ENCODE assay signal across 20 mouse cellular contexts in the genomic region with DNA sequence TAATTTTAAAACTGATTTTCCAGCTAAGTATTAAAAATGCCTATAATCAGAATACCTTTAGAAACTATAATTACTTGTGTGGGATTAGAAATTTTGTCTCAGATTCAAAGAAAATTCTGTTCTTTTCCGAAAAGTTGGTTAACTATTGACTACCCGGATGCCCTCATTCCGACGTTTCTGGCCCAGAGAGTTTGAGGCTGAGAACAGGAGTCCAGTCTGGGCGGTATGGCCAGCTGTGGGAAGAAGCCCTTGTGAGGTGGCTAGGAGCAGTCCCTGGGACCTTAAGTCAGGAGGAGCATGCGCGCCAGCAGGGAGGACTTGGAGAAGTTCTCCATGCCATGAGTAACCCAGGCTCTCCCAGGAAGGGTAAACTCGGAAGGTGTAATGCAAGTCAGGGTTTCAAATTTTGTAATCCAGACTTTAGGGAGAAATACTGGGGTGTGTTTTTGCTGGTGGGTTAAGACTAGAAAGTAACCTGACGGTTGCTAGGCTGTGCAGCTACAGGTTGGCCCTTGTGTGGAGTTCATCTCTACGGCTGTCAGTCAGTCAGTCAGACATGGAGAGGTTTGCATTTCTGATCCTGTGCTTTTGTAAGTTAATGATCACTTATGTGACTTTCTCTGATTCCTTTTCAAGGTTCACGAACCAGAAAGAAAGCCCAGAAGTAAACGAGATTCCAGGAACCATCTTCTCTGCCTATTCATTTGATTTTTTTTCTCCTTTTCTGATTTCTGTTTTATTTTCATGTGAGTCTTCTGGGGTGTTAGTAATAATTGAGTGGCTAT.
"Had no signal": no experiment of that assay in that cellular context is flagged by ENCODE, and none has a peak within 500 bp of the region (broad histone marks: within the 10 kb centered on the region; RNA-seq: fewer than 3 reads in every experiment).

No protein-coding gene starts in this region.

- H3K4me2 ChIP-seq: limb, embryonic 12.5 days; limb, embryonic 15.5 days; liver, embryonic 11.5 days; lung, embryonic 14.5 days; midbrain, embryonic 11.5 days; stomach, embryonic 15.5 days had no signal

- DNase-seq: layer of hippocampus, postnatal 36 days; left cerebral cortex, postnatal 4 days; liver, postnatal 0 days; lung, embryonic 14.5 days; midbrain, embryonic 14.5 days; right cerebral cortex, adult 18-20 months; right cerebral cortex, postnatal 25 days; spleen, adult 18-20 months; thymus, postnatal 25 days had no signal

- H3K27me3 ChIP-seq: limb, embryonic 12.5 days; limb, embryonic 15.5 days; megakaryocyte, embryonic 14.5 days; stomach, embryonic 15.5 days had no signal

- ATAC-seq: hindbrain, embryonic 16.5 days; intestine, embryonic 16.5 days; liver, postnatal 0 days; lung, postnatal 0 days had no signal

- H3K9me3 ChIP-seq: limb, embryonic 12.5 days; limb, embryonic 15.5 days; megakaryocyte, embryonic 14.5 days; stomach, embryonic 15.5 days had no signal

- H3K9ac ChIP-seq: limb, embryonic 12.5 days; limb, embryonic 15.5 days; liver, embryonic 14.5 days; liver, postnatal 0 days; lung, embryonic 14.5 days; stomach, embryonic 15.5 days had no signal

- H3K4me1 ChIP-seq: stomach, embryonic 15.5 days had no signal

- H3K4me3 ChIP-seq: left cerebral cortex, adult 2 months; limb, embryonic 12.5 days; limb, embryonic 15.5 days; megakaryocyte, embryonic 14.5 days; stomach, embryonic 15.5 days had no signal

- H3K27ac ChIP-seq: left cerebral cortex, adult 2 months; limb, embryonic 12.5 days; limb, embryonic 15.5 days; liver, embryonic 14.5 days; stomach, embryonic 15.5 days had no signal
